Mouse (Mus musculus): Measurements from ENCODE around the gene Olfr17.
"Not testable (repeated sequence)": the region's sequence is repeated elsewhere in the genome, so short reads cannot be mapped to it uniquely, and the experiment has no call there.

DNA sequence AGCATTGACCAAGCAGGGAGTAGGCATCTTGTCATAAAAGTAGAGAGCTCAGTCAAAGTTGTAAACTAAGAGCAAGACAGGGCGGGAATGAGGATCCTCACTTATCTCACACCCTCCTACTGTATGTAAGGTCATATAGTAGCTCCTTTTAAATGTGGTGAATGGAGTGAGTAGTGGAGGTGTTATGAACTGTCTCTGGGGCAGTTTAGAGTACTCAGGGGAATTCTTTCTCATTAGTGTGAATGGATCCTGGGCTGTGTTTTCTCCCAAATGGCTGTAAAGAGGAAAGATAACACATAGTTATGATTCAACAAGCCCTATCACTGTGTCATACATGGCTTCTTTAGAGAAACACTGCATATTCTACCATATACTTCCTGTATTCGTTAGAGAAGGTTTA is 17.2 kb downstream of the Olfr17 start, which contains the start of gene Olfr715b:
- TF ChIP-seq CTCF (conservative IDR thresholded peaks at IDR 0.05 in 1 of 2, IDR thresholded peaks at IDR 0.05 in 1 of 2; ENCODE audit: low read depth in 2 of 2, low read length in 2 of 2); MXI1 (IDR thresholded peaks at IDR 0.05; ENCODE audit: low read depth, low read length); E2F4 (IDR thresholded peaks at IDR 0.05; ENCODE audit: insufficient replicate concordance, low read depth, low read length); EP300 (IDR thresholded peaks at IDR 0.05; ENCODE audit: low read length); CHD2 (IDR thresholded peaks at IDR 0.05; ENCODE audit: low read length); NRF1 (IDR thresholded peaks at IDR 0.05; ENCODE audit: low read depth, low read length); MEF2A (IDR thresholded peaks at IDR 0.05; ENCODE audit: borderline replicate concordance, low read depth, low read length); POLR2A (IDR thresholded peaks at IDR 0.05; ENCODE audit: low read depth, low read length); BHLHE40 (IDR thresholded peaks at IDR 0.05; ENCODE audit: low read depth, low read length); POLR2AphosphoS2 (IDR thresholded peaks at IDR 0.05; ENCODE audit: low read depth, low read length): not testable (repeated sequence)

Measured in CH12.LX (cell line).